Mouse (Mus musculus) embryonic facial prominence, embryonic 15.5 days (tissue): Measurements from ENCODE around the gene Hpn. TPM values are rescaled to one million over a fixed set of nuclear protein-coding genes. Genes with fewer than 3 reads are reported as not detected.

Experiments used
- ATAC-seq: fragments of 200-750 bp; cut with Nextera tagmentation; 2 replicates; pipeline ENCODE4 v1.8.0; 2017; ENCODE audit warnings: low read depth, moderate TSS enrichment; ENCODE audit not compliant: insufficient number of reproducible peaks, low FRiP score, low TSS enrichment
- H3K27ac ChIP-seq: fragments of 300-500 bp; sonication (generic); replicated peaks from 2 replicates; pipeline ENCODE4 v1.5.1; 2015; ENCODE audit warnings: mild to moderate bottlenecking, inconsistent platforms
- H3K27me3 ChIP-seq: fragments of 300-500 bp; sonication (generic); 2 replicates; pipeline ENCODE4 v1.6.1; 2015; ENCODE audit warnings: inconsistent platforms
- H3K36me3 ChIP-seq: fragments of 300-500 bp; sonication (generic); 2 replicates; pipeline ENCODE4 v1.6.1; 2015; ENCODE audit warnings: mild to moderate bottlenecking, inconsistent platforms
- H3K4me1 ChIP-seq: fragments of 300-500 bp; sonication (generic); 2 replicates; pipeline ENCODE4 v1.6.1; 2015; ENCODE audit warnings: inconsistent platforms
- H3K4me2 ChIP-seq: fragments of 300-500 bp; sonication (generic); replicated peaks from 2 replicates; pipeline ENCODE4 v1.6.1; 2015; ENCODE audit warnings: mild to moderate bottlenecking, inconsistent platforms
- H3K4me3 ChIP-seq: fragments of 300-500 bp; sonication (generic); replicated peaks from 2 replicates; pipeline ENCODE4 v1.5.1; 2015; ENCODE audit warnings: mild to moderate bottlenecking, inconsistent platforms
- H3K9ac ChIP-seq: fragments of 300-500 bp; sonication (generic); 2 replicates; pipeline ENCODE4 v1.6.1; 2015; ENCODE audit warnings: inconsistent platforms
- H3K9me3 ChIP-seq: fragments of 300-500 bp; sonication (generic); replicated peaks from 2 replicates; pipeline ENCODE4 v1.6.1; 2016; ENCODE audit warnings: inconsistent platforms
- WGBS: fragments of 180-500 bp; shearing (Covaris S2); methylation state at CpG from one replicate; pipeline ENCODE4 v1.1.7; 2015; 5-methylcytosine and 5-hydroxymethylcytosine counted together
- polyA plus RNA-seq: library from polyadenylated mRNA; unstranded; fragments of >200 nt; fragmentation: Nextera tagmentation; extraction: Ambion mirVana; gene quantifications from 2 replicates; pipeline ENCODE4 v1.2.1, GENCODE M21; 2015

Gene Hpn
- 5.4 and 5.7 TPM in 2 replicates for polyA plus RNA-seq

GRCm38 (mm10) chr7:31115182-31115581, at the start of gene Hpn:
Gene Hpn (minus strand): TSS chr7:31115290.
- peak within 1 kb of the TSS; percentile 32 for H3K4me2 ChIP-seq
- H3K27me3 ChIP-seq, result no peaks in the 10 kb centered on the region
- WGBS, result 15% methylated on average over 14 of the region's 15 CpGs
- peaks cover 16% of the 10 kb centered on the region for H3K4me1 ChIP-seq
- peak within 1 kb of the TSS; percentile 11; the same call in 1 of the 2 replicates for H3K27ac ChIP-seq
- H3K36me3 ChIP-seq, result no peaks in the 10 kb centered on the region
- no peak; the same call in 1 of the 2 replicates for ATAC-seq
- H3K4me3 ChIP-seq, result peak within 1 kb of the TSS; percentile 8
- no peak within 1 kb of the TSS for H3K9ac ChIP-seq
- H3K9me3 ChIP-seq, result no peaks in the 10 kb centered on the region

DNA sequence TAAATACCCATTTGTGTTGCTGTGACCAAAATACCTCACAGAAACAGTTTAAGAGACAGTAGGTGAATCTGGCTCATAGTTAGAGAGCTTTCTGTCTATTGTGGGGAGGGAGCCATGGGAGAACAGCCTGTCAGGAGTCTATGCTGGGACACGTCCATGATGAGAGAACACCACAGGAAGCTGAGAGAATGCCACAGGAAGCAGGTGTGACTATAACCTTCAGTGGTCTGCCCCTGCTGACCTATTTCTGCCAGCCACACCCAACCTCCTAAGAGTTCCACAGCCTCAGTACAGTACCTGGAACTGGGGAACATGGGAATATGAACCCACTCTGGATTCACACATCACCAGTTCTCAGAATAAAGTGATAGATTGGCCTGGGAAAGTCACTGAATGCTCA, 49.7 kb upstream of the Hpn start:
- Histone ChIP-seq H3K4me3 (no peak overlapping the region), H3K27ac (no peak overlapping the region), H3K4me1 (no peaks in the 10 kb centered on the region), H3K27me3 (no peaks in the 10 kb centered on the region), H3K9me3 (no peaks in the 10 kb centered on the region), H3K9ac (no peak overlapping the region), H3K36me3 (no peaks in the 10 kb centered on the region), H3K4me2 (no peak overlapping the region)
- no peak for ATAC-seq
- WGBS, result 63% methylated on average over 1 of the region's 1 CpGs

DNA sequence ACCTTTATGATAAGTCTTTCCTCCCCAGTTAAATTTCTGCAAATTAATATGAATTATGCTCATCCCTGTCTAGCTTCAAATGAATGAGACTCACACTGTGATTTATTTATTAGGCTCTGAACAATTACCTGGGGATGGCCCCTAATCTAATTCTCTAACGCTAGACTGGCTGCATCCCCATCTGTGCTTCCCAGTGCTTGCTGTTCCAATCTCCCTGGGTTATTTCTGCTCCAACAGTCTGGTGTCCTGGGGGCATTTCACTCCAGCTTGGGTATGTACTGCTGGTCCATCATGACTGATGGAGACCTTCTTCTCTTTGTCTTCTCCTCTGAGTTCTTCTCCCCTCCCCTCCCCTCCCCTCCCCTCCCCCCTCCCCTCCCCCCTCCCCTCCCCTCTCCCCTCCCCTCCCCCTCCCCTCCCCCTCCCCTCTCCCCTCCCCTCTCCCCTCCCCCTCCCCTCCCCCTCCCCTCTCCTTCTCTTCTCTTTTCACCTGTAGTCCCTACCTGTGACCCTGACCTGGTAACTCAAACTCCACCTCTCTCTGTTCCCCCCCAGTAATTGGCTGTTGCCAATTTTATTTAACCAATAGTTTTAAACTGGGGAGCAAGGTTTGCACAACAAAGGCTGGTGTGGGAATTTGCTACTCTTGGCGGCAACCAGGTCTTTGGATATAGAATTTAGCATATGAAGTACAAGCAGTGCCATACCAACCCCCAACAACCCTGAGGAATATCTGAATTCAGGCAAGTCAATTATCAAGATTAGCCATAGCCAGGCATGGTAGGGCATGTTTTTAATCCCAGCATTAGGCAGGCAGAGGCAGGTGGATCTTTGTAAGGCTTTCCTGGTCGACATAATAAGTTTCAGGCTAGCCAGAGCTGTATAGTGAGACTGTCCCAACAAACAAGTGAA, 48.8 kb upstream of the Hpn start:
- Histone ChIP-seq H3K4me2 (no peak overlapping the region), H3K27ac (no peak overlapping the region), H3K9ac (no peak overlapping the region), H3K9me3 (no peaks in the 10 kb centered on the region), H3K27me3 (no peaks in the 10 kb centered on the region), H3K4me3 (no peak overlapping the region), H3K36me3 (no peaks in the 10 kb centered on the region), H3K4me1 (no peaks in the 10 kb centered on the region)
- 56% methylated on average over 3 of the region's 3 CpGs for WGBS
- ATAC-seq, result no peak

GRCm38 (mm10) chr7:31162324-31162723, 47.2 kb upstream of the Hpn start:
- no peak for ATAC-seq
- no peak overlapping the region for H3K4me2 ChIP-seq
- no peaks in the 10 kb centered on the region for H3K9me3 ChIP-seq
- H3K4me3 ChIP-seq, result no peak overlapping the region
- no peak overlapping the region for H3K9ac ChIP-seq
- WGBS, result 69% methylated on average over 11 of the region's 11 CpGs
- no peaks in the 10 kb centered on the region for H3K27me3 ChIP-seq
- no peak overlapping the region for H3K27ac ChIP-seq
- H3K36me3 ChIP-seq, result no peaks in the 10 kb centered on the region
- no peaks in the 10 kb centered on the region for H3K4me1 ChIP-seq

GRCm38 (mm10) chr7:31161831-31162230, 46.7 kb upstream of the Hpn start:
- Histone ChIP-seq H3K4me3 (no peak overlapping the region), H3K4me2 (no peak overlapping the region), H3K27me3 (no peaks in the 10 kb centered on the region), H3K9ac (no peak overlapping the region), H3K4me1 (no peaks in the 10 kb centered on the region), H3K9me3 (no peaks in the 10 kb centered on the region), H3K27ac (no peak overlapping the region), H3K36me3 (no peaks in the 10 kb centered on the region)
- WGBS, result 51% methylated on average over 3 of the region's 3 CpGs
- ATAC-seq, result no peak

DNA sequence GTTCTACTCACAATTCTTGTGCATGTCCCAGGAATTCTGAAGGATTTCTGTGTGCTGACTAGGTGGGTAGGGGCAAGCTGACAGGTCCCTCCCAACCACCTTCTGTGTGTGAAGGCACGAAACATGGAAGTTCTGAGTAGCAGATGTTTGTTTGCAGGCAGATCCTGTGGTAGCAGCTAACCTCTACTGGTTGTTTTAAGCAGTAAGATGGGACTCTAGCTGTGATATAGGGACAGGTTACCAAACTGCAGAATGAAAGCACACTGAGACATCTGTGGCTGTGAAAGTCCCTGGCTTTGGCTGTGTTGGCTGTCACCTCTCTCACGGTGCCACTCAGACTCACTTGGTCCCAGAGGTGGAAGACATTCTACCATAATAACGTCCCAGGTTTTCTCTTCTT, 46.2 kb upstream of the Hpn start:
- WGBS, result 77% methylated on average over 3 of the region's 3 CpGs

DNA sequence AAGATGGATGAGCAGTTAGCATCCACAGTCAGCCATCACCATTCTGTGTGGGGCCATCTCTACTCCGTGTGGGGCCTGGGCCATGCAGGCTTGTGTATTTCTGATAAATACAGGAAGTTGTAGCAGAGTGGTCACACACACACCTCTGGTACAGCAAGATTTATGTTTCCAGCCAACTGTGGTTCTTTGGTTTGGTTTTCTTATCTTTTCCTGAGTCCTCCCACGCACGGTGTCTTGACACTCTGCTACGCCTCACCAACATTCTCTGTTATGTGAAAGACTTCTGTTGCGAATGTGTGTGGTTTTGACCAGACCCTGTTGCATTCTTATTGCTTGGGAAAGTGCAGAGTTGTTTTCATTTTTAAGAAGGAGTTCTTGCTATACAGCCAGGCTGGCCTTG, 45.7 kb upstream of the Hpn start:
- Histone ChIP-seq H3K27me3 (no peaks in the 10 kb centered on the region), H3K4me2 (no peak overlapping the region), H3K36me3 (no peaks in the 10 kb centered on the region), H3K27ac (no peak overlapping the region), H3K4me1 (peaks cover 3% of the 10 kb centered on the region; the same call in 1 of the 2 replicates), H3K9ac (no peak overlapping the region), H3K4me3 (no peak overlapping the region), H3K9me3 (no peaks in the 10 kb centered on the region)
- no peak for ATAC-seq
- 87% methylated on average over 5 of the region's 5 CpGs for WGBS

More for the DNA sequence above, 46.2 kb upstream of the Hpn start:
- Histone ChIP-seq H3K4me3 (no peak overlapping the region), H3K36me3 (no peaks in the 10 kb centered on the region), H3K4me2 (no peak overlapping the region), H3K27ac (no peak overlapping the region), H3K9me3 (no peaks in the 10 kb centered on the region), H3K27me3 (no peaks in the 10 kb centered on the region), H3K9ac (no peak overlapping the region), H3K4me1 (no peaks in the 10 kb centered on the region)
- no peak for ATAC-seq

DNA sequence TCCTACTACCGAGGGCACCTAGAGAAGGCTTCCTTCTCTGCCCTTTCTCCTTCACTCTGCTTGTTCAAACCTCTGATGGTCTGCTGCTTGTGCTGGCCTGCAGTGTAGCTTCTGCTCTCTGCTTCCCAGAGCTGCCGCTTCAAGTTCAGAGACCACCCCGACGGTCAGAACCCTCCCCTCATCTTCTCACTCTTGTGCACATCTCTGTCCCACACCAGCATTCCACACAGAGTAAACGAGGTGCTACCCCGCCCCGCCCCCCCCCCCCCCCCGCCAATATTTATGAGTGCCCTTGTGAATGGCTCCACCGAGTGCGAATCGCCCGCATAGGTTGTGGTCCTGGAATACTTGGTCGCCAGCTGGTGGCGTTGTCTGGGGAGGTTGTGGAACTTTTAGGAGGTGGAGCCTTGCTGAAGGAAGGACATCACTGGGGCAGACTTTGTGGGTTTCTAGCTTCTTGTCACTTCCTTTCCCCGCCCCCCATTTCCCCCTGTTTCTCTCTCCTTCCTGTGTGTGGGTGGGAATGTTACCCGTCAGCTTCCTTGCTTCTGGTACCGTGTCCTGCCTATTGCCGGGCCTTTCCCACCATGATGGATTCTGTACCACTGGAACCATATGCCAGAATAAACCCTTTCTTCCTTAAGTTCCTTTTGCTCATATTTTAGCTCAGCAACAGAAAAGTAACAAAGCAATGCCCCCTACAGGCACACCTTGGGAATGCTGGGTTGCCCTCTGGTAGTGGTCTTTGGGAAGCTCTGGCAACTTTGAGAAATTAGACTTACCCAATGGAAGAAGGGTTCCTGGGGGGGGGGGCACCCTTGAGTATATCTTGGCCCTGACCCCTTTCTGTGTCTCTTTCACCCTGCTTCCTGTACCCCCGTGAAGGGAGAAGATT, 41.2 kb upstream of the Hpn start:
- H3K9ac ChIP-seq, result no peak overlapping the region

GRCm38 (mm10) chr7:31155296-31156033, 40.4 kb upstream of the Hpn start, which contains the start of gene Gramd1a:
Gene Gramd1a (minus strand): TSS chr7:31155896.
- Histone ChIP-seq H3K4me2 (no peak within 1 kb of the TSS), H3K9ac (no peak within 1 kb of the TSS), H3K27ac (no peak within 1 kb of the TSS)

More for the DNA sequence above, 41.2 kb upstream of the Hpn start:
- Histone ChIP-seq H3K36me3 (no peaks in the 10 kb centered on the region), H3K27me3 (no peaks in the 10 kb centered on the region), H3K4me2 (no peak overlapping the region), H3K4me1 (peaks cover 12% of the 10 kb centered on the region), H3K4me3 (no peak overlapping the region), H3K9me3 (no peaks in the 10 kb centered on the region), H3K27ac (no peak overlapping the region)
- no peak for ATAC-seq
- 33% methylated on average over 18 of the region's 19 CpGs for WGBS

DNA sequence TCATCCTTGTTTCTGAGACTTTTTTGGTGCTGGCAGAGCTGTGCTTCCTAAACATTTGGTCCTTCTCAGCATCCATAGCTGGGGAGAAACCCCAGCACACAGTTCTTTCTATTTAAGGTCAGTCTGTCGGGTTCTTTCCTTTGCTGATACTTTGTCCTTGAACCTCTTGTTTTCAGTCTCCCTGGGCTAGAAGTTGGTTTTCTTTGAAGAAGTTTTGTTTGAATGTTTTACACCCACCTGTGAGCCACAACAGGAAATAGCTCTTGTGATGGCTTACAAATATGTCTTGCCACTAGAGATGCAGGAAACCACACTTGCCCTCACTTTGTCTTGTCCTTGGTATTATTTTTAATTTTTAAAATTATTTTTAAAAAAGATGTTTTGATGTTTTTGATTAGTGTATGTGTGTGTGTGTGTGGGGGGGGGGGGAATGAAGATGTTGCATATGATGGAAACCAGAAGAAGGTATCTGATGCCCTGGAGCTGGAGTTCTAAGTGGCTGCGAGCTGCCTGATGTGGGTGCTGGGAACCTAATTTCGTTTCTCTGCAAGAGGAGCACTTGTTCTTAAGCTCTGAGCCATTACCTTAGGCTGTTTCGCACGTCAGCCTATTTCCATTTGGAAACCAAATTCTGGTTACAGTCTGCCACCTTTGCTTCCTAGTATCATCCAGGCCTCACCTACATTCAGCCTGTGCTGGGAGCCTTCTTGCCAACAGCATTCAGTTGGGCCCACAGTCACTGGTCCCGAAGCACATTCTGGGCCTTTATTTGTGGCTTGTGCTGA, 38.6 kb upstream of the Hpn start:
- Histone ChIP-seq H3K36me3 (no peaks in the 10 kb centered on the region), H3K27me3 (no peaks in the 10 kb centered on the region), H3K9ac (no peak overlapping the region), H3K27ac (no peak overlapping the region), H3K9me3 (no peaks in the 10 kb centered on the region), H3K4me3 (no peak overlapping the region), H3K4me2 (no peak overlapping the region), H3K4me1 (peaks cover 26% of the 10 kb centered on the region)
- WGBS, result 90% methylated on average over 6 of the region's 6 CpGs
- no peak for ATAC-seq

More at GRCm38 (mm10) chr7:31155296-31156033, 40.4 kb upstream of the Hpn start, which contains the start of gene Gramd1a:
- WGBS, result 62% methylated on average over 5 of the region's 5 CpGs
- Histone ChIP-seq H3K27me3 (no peaks in the 10 kb centered on the region), H3K4me3 (no peak within 1 kb of the TSS), H3K4me1 (peaks cover 13% of the 10 kb centered on the region), H3K9me3 (no peaks in the 10 kb centered on the region), H3K36me3 (no peaks in the 10 kb centered on the region)
- ATAC-seq, result no peak
